Mouse (Mus musculus) left cerebral cortex, adult 2 months (tissue): ENCODE data around the gene Wdr13. TPM values are rescaled to one million over a fixed set of nuclear protein-coding genes. Genes with fewer than 3 reads are reported as not detected.
"Not testable (repeated sequence)": the region's sequence is repeated elsewhere in the genome, so short reads cannot be mapped to it uniquely, and the experiment has no call there.

Experiments
- DNase-seq, 2 experiments: peaks; one replicate each; pipeline ENCODE4 v3.0.0; 2021 to 2022; ENCODE audit warnings: low spot score in 2 of 2, mixed read lengths in 1 of 2; ENCODE audit errors: extremely low spot score in 1 of 2
- H3K27ac ChIP-seq: fragments of 200-600 bp; 2 replicates; pipeline ENCODE4 v1.8.1; 2022
- H3K4me3 ChIP-seq: fragments of 200-600 bp; 2 replicates; pipeline ENCODE4 v1.8.1; 2022
- CTCF ChIP-seq: fragments of 200-600 bp; IDR thresholded peaks from 2 replicates; pipeline ENCODE4 v1.8.1; 2022; ENCODE audit warnings: antibody characterized with exemption, mild to moderate bottlenecking, moderate library complexity
- intact Hi-C: fragments of 180-260 bp; cut with DNase I; formaldehyde crosslinking; loops from one replicate; pipeline ENCODE4 v1.15.1; 2025
- total RNA-seq, 2 experiments: library from RNA; stranded (reverse); gene quantifications; 2 replicates each; pipeline ENCODE4 v1.2.3; 2021

Wdr13 gene
- total RNA-seq, 2 experiments from 2014 or later: 190 to 220 TPM

DNA sequence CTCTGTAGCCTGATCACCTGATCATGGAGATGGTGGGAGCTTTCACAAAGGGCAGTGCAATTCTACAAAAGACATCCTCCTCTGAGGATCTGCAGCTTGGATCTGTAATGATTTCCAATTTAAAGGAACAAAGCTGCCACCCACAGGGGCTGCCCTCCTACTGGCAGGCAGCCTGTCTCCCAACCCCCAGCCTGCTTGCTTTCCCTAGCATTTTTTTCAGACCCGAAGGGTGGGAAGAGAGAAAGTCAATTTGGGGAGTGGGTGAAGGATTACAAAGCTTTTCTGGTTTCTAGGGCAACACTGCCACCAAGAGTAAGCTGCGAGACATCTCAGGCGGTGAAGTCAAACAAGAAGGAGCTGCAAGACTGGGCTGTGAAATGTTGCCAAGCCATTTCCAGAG, 31.7 kb downstream of the Wdr13 start:
- intact Hi-C loops: loop anchor here (10.0 kb wide), 1 partner anchor 186 kb away; the partner anchor contains the start of gene Pcsk1n
- Histone ChIP-seq H3K27ac (no peak overlapping the region), H3K4me3 (no peak overlapping the region)
- peak; percentile 27 to 63 for DNase-seq
- peak; percentile 40 for TF ChIP-seq CTCF

DNA sequence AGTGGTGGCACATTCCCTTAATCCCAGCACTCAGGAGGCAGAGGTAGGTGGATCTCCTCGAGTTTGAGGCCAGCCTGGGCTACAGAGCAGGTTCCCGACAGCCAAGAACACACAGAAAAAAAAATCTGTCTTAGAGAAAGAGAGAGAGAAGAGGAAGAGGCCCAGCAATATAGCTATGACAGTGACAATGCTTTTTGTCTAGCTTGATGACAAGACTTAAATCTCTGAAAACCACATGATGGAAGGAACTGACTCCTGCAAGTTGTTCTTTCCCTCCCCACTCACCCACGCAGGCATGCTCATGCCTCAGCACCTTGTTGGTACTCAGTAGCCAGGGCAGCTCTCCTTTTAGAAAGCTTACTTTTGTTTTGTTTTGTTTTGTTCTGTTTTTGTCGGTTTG, 33.3 kb downstream of the Wdr13 start:
- Histone ChIP-seq H3K27ac (no peak overlapping the region), H3K4me3 (no peak overlapping the region)
- intact Hi-C loops: no loop called here
- no peak for DNase-seq
- no peak for TF ChIP-seq CTCF

DNA sequence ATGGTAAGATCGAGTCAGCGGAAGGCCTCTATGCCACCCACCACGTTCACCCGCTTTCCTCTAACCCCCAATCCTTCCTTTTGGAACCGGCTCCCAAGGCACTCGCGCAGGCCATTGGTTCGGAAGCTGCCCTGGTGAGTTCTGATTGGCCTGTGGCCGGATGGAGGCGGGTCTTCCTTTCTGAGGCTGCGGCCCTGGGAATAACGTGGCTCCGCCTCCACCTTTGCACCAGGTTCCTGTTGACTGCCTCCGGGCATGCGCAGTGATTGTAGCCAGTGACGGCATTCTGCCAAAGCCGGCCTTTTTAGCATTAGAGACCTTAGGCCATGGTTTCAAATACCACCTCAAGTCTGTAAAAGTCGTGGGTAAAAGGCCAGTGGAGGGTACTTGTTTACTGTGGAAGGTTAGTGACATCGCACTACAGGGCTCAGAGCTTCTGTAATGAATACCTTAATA, 35.9 kb downstream of the Wdr13 start:
- no peak for TF ChIP-seq CTCF
- Histone ChIP-seq H3K4me3 (peak overlapping the region; percentile 41), H3K27ac (peak overlapping the region; percentile 95)
- DNase-seq: peak; percentile 92 to 95
- intact Hi-C loops: no loop called here

DNA sequence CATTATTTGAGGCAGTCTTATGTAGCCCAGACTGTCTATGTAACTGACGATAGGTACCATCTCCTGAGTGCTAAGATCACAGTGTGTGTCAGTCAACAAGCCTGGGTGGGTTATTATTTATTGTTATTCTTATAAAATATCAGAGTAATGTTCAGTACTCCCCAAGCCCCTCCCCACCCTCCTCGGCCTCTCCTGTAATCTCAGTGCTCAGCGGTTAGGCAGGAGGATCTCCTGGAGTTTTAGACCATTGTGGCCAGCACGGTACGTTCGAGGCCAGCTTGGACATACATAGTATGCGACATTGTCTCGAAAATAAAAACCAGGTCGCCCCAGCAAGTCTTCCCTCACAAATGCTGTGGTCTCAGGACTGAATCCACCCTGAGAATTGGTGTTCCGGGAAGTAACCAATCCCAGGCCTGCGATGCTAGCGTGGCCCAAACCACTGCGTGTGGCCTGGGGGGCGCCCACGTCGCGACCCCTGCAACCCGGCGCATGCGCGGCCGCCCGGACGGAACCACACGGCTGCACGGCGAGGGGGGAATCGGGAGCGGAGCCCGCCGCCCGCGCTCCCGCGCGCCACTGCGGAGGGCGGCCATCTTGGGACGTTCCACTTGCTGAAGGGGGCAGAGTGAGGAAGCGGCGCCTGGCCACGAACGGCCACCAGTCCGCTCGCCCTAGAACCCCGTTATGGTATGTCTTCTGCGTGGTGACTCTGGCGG, 36.5 kb downstream of the Wdr13 start:
- H3K4me3 ChIP-seq: peak overlapping the region; percentile 39
- H3K27ac ChIP-seq: peak overlapping the region; percentile 95
- intact Hi-C loops: not testable (repeated sequence)
- peak; percentile 76 to 90 for DNase-seq

DNA sequence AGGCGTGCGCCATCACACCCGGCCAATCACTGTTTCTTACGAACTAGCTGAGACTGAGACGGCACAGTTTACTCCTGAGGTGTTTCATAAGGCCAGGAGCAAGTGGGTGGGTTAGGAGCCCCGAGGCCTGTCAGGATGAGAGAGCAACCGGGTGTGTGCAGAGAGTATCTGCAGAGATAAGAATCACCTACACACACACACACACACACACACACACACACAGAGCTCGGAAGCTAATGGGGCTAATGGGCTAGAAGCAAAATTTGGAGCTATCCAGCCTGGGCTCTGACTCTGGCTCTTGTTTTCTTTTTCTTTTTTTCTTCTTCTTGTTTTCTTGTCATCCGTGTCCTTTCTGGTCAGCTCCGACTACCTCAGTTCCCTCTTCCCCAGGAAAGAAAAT, 37.1 kb downstream of the Wdr13 start:
- DNase-seq: no peak
- intact Hi-C loops: no loop called here

DNA sequence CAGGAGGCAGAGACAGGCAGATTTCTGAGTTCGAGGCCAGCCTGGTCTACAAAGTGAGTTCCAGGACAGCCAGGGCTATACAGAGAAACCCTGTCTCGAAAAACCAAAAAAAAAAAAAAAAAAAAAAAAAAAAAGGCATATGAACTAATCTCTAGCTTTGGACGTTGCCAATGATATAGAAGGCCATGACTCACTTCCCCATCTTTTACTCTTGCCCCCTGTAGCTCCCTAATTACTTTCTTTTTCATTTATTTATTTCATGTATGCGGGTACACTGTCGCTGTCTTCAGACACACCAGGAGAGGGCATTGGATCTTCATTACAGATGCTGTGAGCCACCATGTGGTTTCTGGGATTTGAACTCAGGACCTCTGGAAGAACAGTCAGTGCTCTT, 41.7 kb downstream of the Wdr13 start:
- intact Hi-C loops, H3K4me3 ChIP-seq, DNase-seq, H3K27ac ChIP-seq: not testable (repeated sequence)

More for the DNA sequence above, 37.1 kb downstream of the Wdr13 start:
- H3K27ac ChIP-seq: peak overlapping the region; percentile 55; the same call in 1 of the 2 replicates
- no peak for TF ChIP-seq CTCF
- H3K4me3 ChIP-seq: peak overlapping the region; percentile 39; the same call in 1 of the 2 replicates

DNA sequence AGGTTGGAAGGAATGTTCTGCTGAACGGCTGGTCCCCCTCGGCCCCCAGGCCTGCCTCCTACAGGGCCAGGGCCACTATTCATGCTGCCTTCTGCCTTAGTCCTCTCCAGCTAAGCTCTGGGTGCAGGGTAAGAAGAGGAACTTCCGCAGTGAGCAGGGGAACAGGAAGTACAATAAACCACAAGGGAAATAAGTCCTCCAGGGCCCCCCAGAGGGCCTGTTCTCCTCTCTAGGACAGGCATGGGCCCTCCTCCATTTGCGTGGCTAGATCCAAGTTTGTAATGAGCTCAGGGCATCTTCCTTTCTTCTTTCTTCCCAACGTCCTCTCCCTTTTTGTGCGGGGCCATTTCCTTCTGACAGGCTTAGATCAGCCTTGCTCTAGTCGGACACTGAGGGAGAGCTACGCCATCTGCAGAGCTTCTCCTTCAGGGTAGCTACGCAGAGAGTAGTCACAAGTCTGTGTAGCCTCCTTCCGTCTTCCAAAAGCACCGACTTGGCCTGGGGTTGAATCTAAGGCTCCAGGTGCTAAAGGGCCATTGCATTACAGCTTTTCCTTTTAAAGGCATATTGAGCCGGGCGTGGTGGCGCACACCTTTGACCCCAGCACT, 42.2 kb downstream of the Wdr13 start, which contains the start of gene Was:
Gene Was, minus strand, starts transcription at position 153 of the 608 bp plus-strand sequence.
- no peak for TF ChIP-seq CTCF
- no peak within 1 kb of the TSS for H3K4me3 ChIP-seq
- no peak for DNase-seq
- H3K27ac ChIP-seq: no peak within 1 kb of the TSS
- intact Hi-C loops: no loop called here

DNA sequence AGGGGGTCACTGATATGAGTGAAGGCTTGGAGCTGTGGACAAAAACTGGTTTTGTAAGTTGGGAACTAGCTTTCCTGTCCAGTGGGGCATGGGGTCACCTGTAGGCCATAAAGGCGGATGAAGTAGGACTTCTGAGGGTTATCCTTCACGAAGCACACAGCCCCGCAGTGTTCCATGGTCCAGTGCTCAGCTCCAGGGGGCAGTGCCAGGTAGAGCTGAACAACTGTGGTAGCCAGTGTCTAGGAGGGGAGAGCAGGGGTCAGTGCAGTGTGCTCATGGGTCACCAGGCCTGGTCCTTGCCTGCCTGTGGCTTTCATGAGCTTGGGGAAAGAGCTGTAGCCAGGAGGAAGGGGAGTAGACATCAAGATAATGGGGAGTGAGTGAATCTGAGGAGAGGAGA, 42.9 kb downstream of the Wdr13 start:
- intact Hi-C loops: no loop called here
- no peak for TF ChIP-seq CTCF

DNA sequence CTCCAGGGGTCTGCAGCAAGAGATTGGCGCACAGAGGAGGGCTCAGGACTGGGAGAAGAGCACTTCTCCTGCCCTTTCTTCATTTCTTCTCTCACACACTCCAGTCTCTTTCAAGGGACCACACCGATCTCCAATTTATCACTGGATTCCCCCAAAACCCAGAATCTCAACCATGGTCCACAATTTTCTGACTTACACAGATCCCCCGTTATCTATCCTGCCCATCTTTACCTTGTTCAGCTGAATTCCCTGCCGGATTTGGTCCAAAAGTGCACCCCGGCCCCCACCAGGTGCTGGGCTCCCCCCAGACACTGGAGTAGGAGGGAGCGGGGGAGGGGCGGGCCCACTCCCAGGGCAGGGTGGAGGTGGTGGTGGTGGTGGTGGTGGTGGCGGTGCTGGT, 47.1 kb downstream of the Wdr13 start:
- no peak for TF ChIP-seq CTCF
- Histone ChIP-seq H3K27ac (no peak overlapping the region), H3K4me3 (no peak overlapping the region)
- intact Hi-C loops: no loop called here
- DNase-seq: no peak

More for the DNA sequence above, 42.9 kb downstream of the Wdr13 start:
- Histone ChIP-seq H3K4me3 (no peak overlapping the region), H3K27ac (no peak overlapping the region)
- DNase-seq: no peak

DNA sequence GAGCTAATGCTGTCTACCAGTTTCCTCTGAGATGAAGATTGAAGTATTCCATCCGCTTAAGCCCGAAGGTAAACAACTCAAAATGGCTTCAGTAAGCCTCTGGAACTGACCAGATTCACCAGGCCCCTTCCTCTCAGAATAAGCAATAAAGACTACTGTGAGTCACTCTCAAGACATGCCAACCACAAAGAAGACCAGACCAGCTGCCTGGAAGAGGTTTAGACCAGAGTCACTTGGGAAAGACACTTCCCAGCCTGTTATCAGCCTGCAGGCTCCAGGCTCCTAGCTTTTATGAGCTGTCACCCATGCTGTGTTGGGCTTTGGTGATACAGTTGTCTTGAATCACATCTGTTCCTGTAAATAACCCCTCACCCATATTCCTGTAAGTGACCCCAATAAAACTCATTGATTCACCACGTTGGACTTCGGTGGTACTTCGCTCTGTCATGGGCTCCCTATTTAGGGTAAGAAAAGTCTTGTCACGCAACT, 47.9 kb downstream of the Wdr13 start:
- Histone ChIP-seq H3K27ac (no peak overlapping the region), H3K4me3 (no peak overlapping the region)
- DNase-seq: no peak
- intact Hi-C loops: no loop called here
- no peak for TF ChIP-seq CTCF

DNA sequence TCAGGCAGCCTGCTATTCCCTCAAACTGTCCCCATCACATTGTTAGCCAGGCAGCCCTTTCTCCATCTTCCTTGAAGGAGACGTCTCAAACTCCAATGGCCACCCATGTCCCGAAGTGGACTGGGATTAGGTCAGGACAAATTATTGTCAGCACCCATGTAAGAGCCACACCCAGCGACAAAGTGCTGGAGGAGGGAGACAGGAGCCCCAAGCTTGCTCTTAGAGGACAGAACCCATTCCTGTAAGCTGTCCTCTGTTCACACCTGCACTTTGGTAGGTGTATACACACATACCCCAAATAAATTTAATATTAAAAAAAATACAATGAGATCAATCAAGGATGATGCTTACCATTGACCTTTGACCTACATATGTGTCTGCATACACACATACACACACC, 57.6 kb downstream of the Wdr13 start:
- no peak for TF ChIP-seq CTCF
- peak overlapping the region; percentile 48 for H3K4me3 ChIP-seq
- no peak for DNase-seq
- intact Hi-C loops: no loop called here
- H3K27ac ChIP-seq: peak overlapping the region; percentile 87

DNA sequence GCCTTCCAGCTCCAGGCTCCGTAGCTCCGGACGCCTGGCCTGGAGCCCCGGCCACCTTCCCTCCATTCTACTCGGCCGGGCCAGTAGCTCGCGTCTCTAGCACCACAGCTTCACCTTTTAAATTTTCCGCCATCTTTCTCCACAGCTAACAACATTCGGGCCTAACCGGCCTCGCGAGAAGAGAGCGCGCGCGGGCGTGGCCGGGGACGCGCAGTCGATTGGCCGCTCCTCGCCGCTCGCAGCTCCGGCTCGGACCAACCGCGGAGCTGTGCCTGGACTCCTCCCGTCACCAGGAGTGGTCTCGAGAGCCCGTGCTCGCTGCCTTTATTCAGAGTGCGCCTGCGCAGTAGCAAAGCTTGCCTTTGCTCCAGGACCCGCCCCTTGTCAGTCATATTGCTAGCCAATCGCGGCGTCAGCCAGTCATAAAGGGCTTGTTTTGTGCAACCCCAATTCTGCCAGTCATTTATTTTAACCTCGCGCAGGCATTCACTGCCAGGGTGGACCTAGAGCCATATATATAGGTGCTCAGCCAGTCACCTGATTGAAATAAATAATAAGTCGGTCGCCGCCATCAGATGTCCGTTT, 58.2 kb downstream of the Wdr13 start, which contains the start of gene Suv39h1:
Gene Suv39h1, minus strand, starts transcription at position 331 of the 585 bp plus-strand sequence.
- TF ChIP-seq CTCF: no peak; the same call in 1 of the 2 replicates
- peak within 1 kb of the TSS; percentile 87 for H3K27ac ChIP-seq
- intact Hi-C loops: no loop called here
- peak; percentile 87 to 91 for DNase-seq
- H3K4me3 ChIP-seq: peak within 1 kb of the TSS; percentile 48
